In genomic region chr11:95712085-95712562, GRCm38 (mm10) we compare ENCODE assay signal across 8 mouse cellular contexts. TPM values are rescaled to one million over a fixed set of nuclear protein-coding genes. Genes with fewer than 3 reads are reported as not detected.
DNase-seq lines count a peak whose midpoint lies in the region; ATAC-seq and TF ChIP-seq lines count a peak whose summit lies in the region.

No protein-coding gene starts in this region.

- H3K9me3 ChIP-seq in erythroblast, embryonic 14.5 days (ENCODE audit: control insufficient read depth, low read length) = no peaks in the 10 kb centered on the region
- no peaks in the 10 kb centered on the region for H3K9me3 ChIP-seq in hindbrain, embryonic 13.5 days
- H3K9me3 ChIP-seq in limb, embryonic 10.5 days (replicated peaks) = no peaks in the 10 kb centered on the region

- WGBS in hindbrain, embryonic 13.5 days = 21% methylated on average over 12 of the region's 12 CpGs
- 37% methylated on average over 12 of the region's 12 CpGs for WGBS in limb, embryonic 10.5 days

- ATAC-seq in erythroblast, adult 5-6 weeks (replicated peaks; ENCODE audit: low FRiP score, poor library complexity, severe bottlenecking) = no peak
- ATAC-seq in hindbrain, embryonic 13.5 days (ENCODE audit: low FRiP score) = peak; percentile 19

- H3K9ac ChIP-seq in hindbrain, embryonic 13.5 days = peak overlapping the region; percentile 98

- peaks cover 62% of the 10 kb centered on the region for H3K4me1 ChIP-seq in erythroblast, embryonic 14.5 days (ENCODE audit: control insufficient read depth)
- peaks cover 3% of the 10 kb centered on the region; the same call in 1 of the 2 replicates for H3K4me1 ChIP-seq in embryonic fibroblast, embryonic 13.5 days (ENCODE audit: control insufficient read depth, insufficient read depth, low read length)
- H3K4me1 ChIP-seq in hindbrain, embryonic 13.5 days (replicated peaks) = peaks cover 26% of the 10 kb centered on the region
- peaks cover 45% of the 10 kb centered on the region for H3K4me1 ChIP-seq in limb, embryonic 10.5 days

- no peak for TF ChIP-seq POLR2A in embryonic fibroblast, embryonic 13.5 days (IDR thresholded peaks at IDR 0.05; ENCODE audit: low read depth, low read length)

- no peak overlapping the region for H3K27ac ChIP-seq in embryonic fibroblast, embryonic 13.5 days (ENCODE audit: insufficient read depth, low read length)
- peak overlapping the region; percentile 99 for H3K27ac ChIP-seq in hindbrain, embryonic 13.5 days
- H3K27ac ChIP-seq in limb, embryonic 10.5 days = peak overlapping the region; percentile 99

- peak; percentile 30 for DNase-seq in MN1 (ENCODE audit: low spot score)
- no peak for DNase-seq in limb, embryonic 10.5 days (ENCODE audit: low spot score)
- peak; percentile 21 for DNase-seq in mesoderm, embryonic 11.5 days (ENCODE audit: low read depth, low spot score)
- no peak for DNase-seq in gastrocnemius, postnatal 4 days (ENCODE audit: low spot score in 2 of 2)

- H3K4me2 ChIP-seq in hindbrain, embryonic 13.5 days = peak overlapping the region; percentile 77

- no peak for TF ChIP-seq CTCF in embryonic fibroblast, embryonic 13.5 days (IDR thresholded peaks at IDR 0.05; ENCODE audit: borderline replicate concordance, insufficient read depth, low read length)

- no peaks in the 10 kb centered on the region; the same call in 1 of the 2 replicates for H3K36me3 ChIP-seq in erythroblast, embryonic 14.5 days (ENCODE audit: control insufficient read depth)
- no peaks in the 10 kb centered on the region for H3K36me3 ChIP-seq in hindbrain, embryonic 13.5 days
- no peaks in the 10 kb centered on the region for H3K36me3 ChIP-seq in limb, embryonic 10.5 days

- H3K4me3 ChIP-seq in erythroblast, embryonic 14.5 days (replicated peaks) = peak overlapping the region; percentile 91
- peak overlapping the region; percentile 28 for H3K4me3 ChIP-seq in embryonic fibroblast, embryonic 13.5 days (ENCODE audit: insufficient read depth, low read length)
- peak overlapping the region; percentile 95 for H3K4me3 ChIP-seq in hindbrain, embryonic 13.5 days
- H3K4me3 ChIP-seq in limb, embryonic 10.5 days = peak overlapping the region; percentile 81

- no peaks in the 10 kb centered on the region for H3K27me3 ChIP-seq in erythroblast, embryonic 14.5 days (ENCODE audit: control insufficient read depth)
- H3K27me3 ChIP-seq in hindbrain, embryonic 13.5 days = no peaks in the 10 kb centered on the region
- H3K27me3 ChIP-seq in limb, embryonic 10.5 days (ENCODE audit: low read depth, poor library complexity, severe bottlenecking) = no peaks in the 10 kb centered on the region

RNA-seq across cellular contexts. Expression of gene Zfp652, which starts 0.3 kb away (rescaled TPM):
- 1.5 TPM in 2 replicates for polyA plus RNA-seq in erythroblast, embryonic 14.5 days (2012)
- 15.7 and 16.7 TPM in 2 replicates for total RNA-seq in erythroblast, adult 5-6 weeks (2015; ENCODE audit: low replicate concordance)
- total RNA-seq in erythroblast, adult 5-6 weeks (2017; ENCODE audit: low replicate concordance) = 8.8 and 9.6 TPM in 2 replicates
- 18.9 and 27.3 TPM in 2 replicates for polyA plus RNA-seq in embryonic fibroblast, embryonic 13.5 days (2011; ENCODE audit: insufficient read length, low read depth, missing spikeins)
- polyA plus RNA-seq in hindbrain, embryonic 13.5 days (2015; fragmentation: Nextera tagmentation; extraction: Ambion mirVana) = 31.0 and 32.8 TPM in 2 replicates
- 18.0 and 21.5 TPM in 2 replicates for polyA plus RNA-seq in limb, embryonic 10.5 days (2016; fragmentation: Nextera tagmentation; extraction: Ambion mirVana)
- total RNA-seq in gastrocnemius, postnatal 4 days (2021) = 10 to 100 TPM; 49.2 to 53.4 TPM

RNA-seq across cellular contexts. Expression of gene B130006D01Rik, which starts 11.3 kb away (rescaled TPM):
- polyA plus RNA-seq in erythroblast, embryonic 14.5 days (2012) = not detected in 2 replicates
- 0.63 and 2.1 TPM in 2 replicates for total RNA-seq in erythroblast, adult 5-6 weeks (2015; ENCODE audit: low replicate concordance)
- total RNA-seq in erythroblast, adult 5-6 weeks (2017; ENCODE audit: low replicate concordance) = 0.43 TPM in 1 of 2 replicates, not detected in the other
- 0.89 and 0.93 TPM in 2 replicates for polyA plus RNA-seq in embryonic fibroblast, embryonic 13.5 days (2011; ENCODE audit: insufficient read length, low read depth, missing spikeins)
- 1.6 and 1.8 TPM in 2 replicates for polyA plus RNA-seq in hindbrain, embryonic 13.5 days (2015; fragmentation: Nextera tagmentation; extraction: Ambion mirVana)
- 2.3 TPM in 2 replicates for polyA plus RNA-seq in limb, embryonic 10.5 days (2016; fragmentation: Nextera tagmentation; extraction: Ambion mirVana)
- 1 to 10 TPM in 1 of 2 experiments, under 1 TPM in 1; 0.83 to 1.1 TPM for total RNA-seq in gastrocnemius, postnatal 4 days (2021)

RNA-seq across cellular contexts. Expression of gene Phb, which starts 45.4 kb away (rescaled TPM):
- polyA plus RNA-seq in erythroblast, embryonic 14.5 days (2012) = 9.7 and 17.2 TPM in 2 replicates
- total RNA-seq in erythroblast, adult 5-6 weeks (2015; ENCODE audit: low replicate concordance) = 21.9 and 30.6 TPM in 2 replicates
- 14.2 and 20.3 TPM in 2 replicates for total RNA-seq in erythroblast, adult 5-6 weeks (2017; ENCODE audit: low replicate concordance)
- polyA plus RNA-seq in embryonic fibroblast, embryonic 13.5 days (2011; ENCODE audit: insufficient read length, low read depth, missing spikeins) = 157 and 180 TPM in 2 replicates
- 175 and 186 TPM in 2 replicates for polyA plus RNA-seq in hindbrain, embryonic 13.5 days (2015; fragmentation: Nextera tagmentation; extraction: Ambion mirVana)
- 293 and 361 TPM in 2 replicates for polyA plus RNA-seq in limb, embryonic 10.5 days (2016; fragmentation: Nextera tagmentation; extraction: Ambion mirVana)
- 100 to 1,000 TPM; 144 to 147 TPM for total RNA-seq in gastrocnemius, postnatal 4 days (2021)

Comparison
In these comparisons a context has a peak if more than half of its experiments do, and no peak if none do; other contexts are left out.
1. H3K4me3 ChIP-seq: peak in every context shown above with its lines; median percentile 95 in hindbrain, embryonic 13.5 days; 91 in erythroblast, embryonic 14.5 days; 81 in limb, embryonic 10.5 days; 28 in embryonic fibroblast, embryonic 13.5 days.
2. DNase-seq: peak in MN1 (single experiment) and mesoderm, embryonic 11.5 days (single experiment); none in limb, embryonic 10.5 days (single experiment) and gastrocnemius, postnatal 4 days (0 of 2).